Mouse (Mus musculus) G1E (cell line): Measurements from ENCODE around the gene Prkcd.
"Not testable (repeated sequence)": the region's sequence is repeated elsewhere in the genome, so short reads cannot be mapped to it uniquely, and the experiment has no call there.

Experiments
- CTCF ChIP-seq: IDR thresholded peaks from 2 replicates; pipeline ENCODE4 v1.5.1; 2012; ENCODE audit warnings: low read depth, low read length, inconsistent platforms, mixed read lengths
- GATA1 ChIP-seq: IDR thresholded peaks from 2 replicates; pipeline ENCODE4 v1.6.1; 2012; ENCODE audit warnings: borderline replicate concordance, low read length, inconsistent platforms, mixed read lengths
- GATA2 ChIP-seq: IDR thresholded peaks from 2 replicates; pipeline ENCODE4 v1.6.1; 2012; ENCODE audit warnings: low read depth, low read length, inconsistent platforms, borderline replicate concordance

GRCm38 (mm10) chr14:30577303-30578062 lies 48.5 kb downstream of the Prkcd start:
- not testable (repeated sequence) for TF ChIP-seq CTCF, GATA1, GATA2
